Mouse (Mus musculus) left cerebral cortex, postnatal 10 days (tissue): ENCODE measurements around the gene Kidins220. TPM values are rescaled to one million over a fixed set of nuclear protein-coding genes. Genes with fewer than 3 reads are reported as not detected.

Experiments used
- DNase-seq, 2 experiments: peaks; one replicate each; pipeline ENCODE4 v3.0.0; 2021 to 2022; ENCODE audit warnings: low spot score in 2 of 2, mixed read lengths in 1 of 2; ENCODE audit errors: extremely low spot score in 1 of 2
- intact Hi-C: fragments of 180-260 bp; cut with DNase I; formaldehyde crosslinking; loops from one replicate; pipeline ENCODE4 v1.15.1; 2025
- total RNA-seq, 2 experiments: library from RNA; stranded (reverse); gene quantifications; 2 replicates each; pipeline ENCODE4 v1.2.3; 2021

Kidins220 gene
- 100 to 1,000 TPM; 323 to 328 TPM for total RNA-seq

GRCm38 (mm10) chr12:24974446-24975114 lies at the start of gene Kidins220:
Gene Kidins220, plus strand, starts transcription at chr12:24974925.
- DNase-seq, result peak; percentile 90 to 98
- intact Hi-C loops, result no loop called here

- intact Hi-C loops, result no loop called here
- DNase-seq, result no peak
These were observed 49.4 kb upstream of the Kidins220 start for GRCm38 (mm10) chr12:24925276-24925675.

- DNase-seq, result no peak
- intact Hi-C loops, result no loop called here
These were observed 49.0 kb upstream of the Kidins220 start for GRCm38 (mm10) chr12:24925684-24926083.

- DNase-seq, result peak; percentile 66 to 76
- intact Hi-C loops, result no loop called here
These were observed 46.5 kb upstream of the Kidins220 start for GRCm38 (mm10) chr12:24928051-24928748.

- intact Hi-C loops, result no loop called here
- no peak for DNase-seq
These were observed 45.7 kb upstream of the Kidins220 start for GRCm38 (mm10) chr12:24929043-24929442.

GRCm38 (mm10) chr12:24930760-24931159 lies 44.0 kb upstream of the Kidins220 start:
- DNase-seq, result no peak
- intact Hi-C loops, result no loop called here

GRCm38 (mm10) chr12:24932120-24932519 lies 42.6 kb upstream of the Kidins220 start:
- no peak for DNase-seq
- intact Hi-C loops, result no loop called here

- intact Hi-C loops, result no loop called here
- DNase-seq, result no peak
These were observed 41.4 kb upstream of the Kidins220 start for GRCm38 (mm10) chr12:24933206-24933775.

- intact Hi-C loops, result no loop called here
- no peak for DNase-seq
These were observed 40.7 kb upstream of the Kidins220 start for GRCm38 (mm10) chr12:24933996-24934395.

- intact Hi-C loops, result no loop called here
- DNase-seq, result no peak
These were observed 38.4 kb upstream of the Kidins220 start for GRCm38 (mm10) chr12:24936281-24936680.

- DNase-seq, result no peak
- intact Hi-C loops, result no loop called here
These were observed 35.4 kb upstream of the Kidins220 start for GRCm38 (mm10) chr12:24939372-24939771.

- intact Hi-C loops, result no loop called here
- no peak for DNase-seq
These were observed 32.0 kb upstream of the Kidins220 start for GRCm38 (mm10) chr12:24942619-24943287.

GRCm38 (mm10) chr12:24943427-24943826 lies 31.3 kb upstream of the Kidins220 start:
- intact Hi-C loops, result no loop called here
- DNase-seq, result no peak

GRCm38 (mm10) chr12:24944597-24944996 lies 30.1 kb upstream of the Kidins220 start:
- intact Hi-C loops, result no loop called here
- no peak for DNase-seq

GRCm38 (mm10) chr12:24947065-24947464 lies 27.7 kb upstream of the Kidins220 start:
- intact Hi-C loops, result loop anchor here (5.0 kb wide), 1 partner anchor 115 kb away; the partner anchor contains the start of gene Mboat2
- no peak for DNase-seq

- intact Hi-C loops, result loop anchor here (2.0 to 5.0 kb wide), 2 partner anchors 116 to 238 kb away; partner anchors contain the start of gene Mboat2
- peak in 1 of 2 experiments; percentile 27 for DNase-seq
These were observed 26.4 kb upstream of the Kidins220 start for GRCm38 (mm10) chr12:24948344-24948743.

- DNase-seq, result no peak
- intact Hi-C loops, result no loop called here
These were observed 24.2 kb upstream of the Kidins220 start for GRCm38 (mm10) chr12:24950376-24951046.

- intact Hi-C loops, result no loop called here
- DNase-seq, result peak; percentile 45 to 62
These were observed 22.6 kb upstream of the Kidins220 start for GRCm38 (mm10) chr12:24952147-24952546.

GRCm38 (mm10) chr12:24955137-24955536 lies 19.6 kb upstream of the Kidins220 start:
- intact Hi-C loops, result no loop called here
- no peak for DNase-seq
